Mouse (Mus musculus): ENCODE measurements at regions not wholly inside any gene's neighbourhood (a gene's known extent, or its start where the extent isn't known, plus 50 kb on each side); places are given as distances from the start of the nearest gene placed in this dataset.

DNA sequence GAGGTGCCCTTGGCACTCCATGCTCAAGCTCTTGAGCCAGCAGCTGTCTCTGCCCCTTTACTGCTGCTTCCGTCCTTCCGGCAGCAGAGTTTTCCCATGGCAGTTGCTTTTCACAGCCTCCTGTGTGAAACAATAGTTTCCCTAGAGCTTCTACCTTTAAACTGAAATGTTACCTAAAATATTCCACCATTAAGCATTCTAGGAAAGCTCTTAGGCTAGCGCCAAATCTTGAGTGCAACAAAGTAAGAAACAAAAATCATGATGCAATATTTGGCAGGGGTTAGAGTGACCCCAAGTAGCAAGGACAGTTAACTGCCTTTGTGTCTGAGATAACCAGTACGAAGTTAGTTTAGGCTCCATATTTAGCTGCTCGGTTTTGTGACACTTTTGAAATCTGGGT, 830.3 kb upstream of the Tenm2 start:
- no peak for TF ChIP-seq MYOG (IDR thresholded peaks at IDR 0.05; ENCODE audit: control insufficient read depth, extremely low read depth, insufficient read length)
- no peak for TF ChIP-seq USF1 (IDR thresholded peaks at IDR 0.05; ENCODE audit: low read depth)
- no peak for TF ChIP-seq CTCF (IDR thresholded peaks at IDR 0.05; ENCODE audit: control insufficient read depth, insufficient read depth, insufficient read length)
- TF ChIP-seq CEBPB (IDR thresholded peaks at IDR 0.05; ENCODE audit: low read depth): no peak
- no peak for TF ChIP-seq MAX (IDR thresholded peaks at IDR 0.05)
- TF ChIP-seq MYOD1 (IDR thresholded peaks at IDR 0.05; ENCODE audit: control insufficient read depth, insufficient read length, low read depth): no peak

All from C2C12 (cell line).